Mouse (Mus musculus): ENCODE data around the gene Urb2. TPM values are rescaled to one million over a fixed set of nuclear protein-coding genes. Genes with fewer than 3 reads are reported as not detected.
"Not testable (repeated sequence)": the region's sequence is repeated elsewhere in the genome, so short reads cannot be mapped to it uniquely, and the experiment has no call there.

Urb2 gene
- polyA plus RNA-seq, 1 experiment from 2014 or later = 5.5 TPM

- no peak overlapping the region for H3K27ac ChIP-seq
- no peak for ATAC-seq (ENCODE audit: low FRiP score, low read depth)
- H3K9me3 ChIP-seq = no peaks in the 10 kb centered on the region
- no peaks in the 10 kb centered on the region for H3K4me1 ChIP-seq
- H3K36me3 ChIP-seq = peaks cover 3% of the 10 kb centered on the region; the same call in 1 of the 2 replicates
- no peak overlapping the region for H3K4me3 ChIP-seq
- H3K9ac ChIP-seq = no peak overlapping the region
- no peak overlapping the region for H3K4me2 ChIP-seq (replicated peaks)
- H3K27me3 ChIP-seq (replicated peaks) = no peaks in the 10 kb centered on the region
- 89% methylated on average over 13 of the region's 13 CpGs for WGBS
These were observed 30.8 kb upstream of the Urb2 start for GRCm38 (mm10) chr8:123990277-123991049.

GRCm38 (mm10) chr8:123992587-123992986 is 28.7 kb upstream of the Urb2 start:
- H3K9me3 ChIP-seq = no peaks in the 10 kb centered on the region
- WGBS = 87% methylated on average over 8 of the region's 8 CpGs
- ATAC-seq (ENCODE audit: low FRiP score, low read depth) = no peak
- H3K4me3 ChIP-seq = no peak overlapping the region
- no peak overlapping the region for H3K9ac ChIP-seq
- H3K4me2 ChIP-seq (replicated peaks) = no peak overlapping the region
- H3K36me3 ChIP-seq = peaks cover 15% of the 10 kb centered on the region
- no peaks in the 10 kb centered on the region for H3K4me1 ChIP-seq
- H3K27ac ChIP-seq = no peak overlapping the region
- no peaks in the 10 kb centered on the region for H3K27me3 ChIP-seq (replicated peaks)

GRCm38 (mm10) chr8:123993597-123993996 is 27.7 kb upstream of the Urb2 start:
- H3K27me3 ChIP-seq (replicated peaks) = no peaks in the 10 kb centered on the region
- H3K36me3 ChIP-seq = peaks cover 15% of the 10 kb centered on the region
- no peak overlapping the region for H3K9ac ChIP-seq
- no peaks in the 10 kb centered on the region for H3K4me1 ChIP-seq
- no peak overlapping the region for H3K4me3 ChIP-seq
- no peaks in the 10 kb centered on the region for H3K9me3 ChIP-seq
- no peak overlapping the region for H3K4me2 ChIP-seq (replicated peaks)
- ATAC-seq (ENCODE audit: low FRiP score, low read depth) = no peak
- 93% methylated on average over 5 of the region's 5 CpGs for WGBS
- no peak overlapping the region for H3K27ac ChIP-seq

- H3K4me1 ChIP-seq = no peaks in the 10 kb centered on the region
- peaks cover 15% of the 10 kb centered on the region for H3K36me3 ChIP-seq
- no peak overlapping the region for H3K4me2 ChIP-seq (replicated peaks)
- ATAC-seq (ENCODE audit: low FRiP score, low read depth) = no peak
- H3K9ac ChIP-seq = no peak overlapping the region
- WGBS = 96% methylated on average over 3 of the region's 3 CpGs
- H3K27ac ChIP-seq = no peak overlapping the region
- H3K27me3 ChIP-seq (replicated peaks) = no peaks in the 10 kb centered on the region
- no peaks in the 10 kb centered on the region for H3K9me3 ChIP-seq
- no peak overlapping the region for H3K4me3 ChIP-seq
These were observed 27.3 kb upstream of the Urb2 start for GRCm38 (mm10) chr8:123993997-123994396.

- no peaks in the 10 kb centered on the region for H3K4me1 ChIP-seq
- no peak for ATAC-seq (ENCODE audit: low FRiP score, low read depth)
- no peaks in the 10 kb centered on the region for H3K27me3 ChIP-seq (replicated peaks)
- H3K9ac ChIP-seq = no peak overlapping the region
- no peaks in the 10 kb centered on the region for H3K9me3 ChIP-seq
- no peak overlapping the region for H3K4me2 ChIP-seq (replicated peaks)
- H3K4me3 ChIP-seq = no peak overlapping the region
- 93% methylated on average over 2 of the region's 2 CpGs for WGBS
- H3K36me3 ChIP-seq = peaks cover 54% of the 10 kb centered on the region
- no peak overlapping the region for H3K27ac ChIP-seq
These were observed 21.7 kb upstream of the Urb2 start for GRCm38 (mm10) chr8:123999568-123999967.

- Histone ChIP-seq H3K9ac (no peak overlapping the region), H3K27me3 (replicated peaks) (no peaks in the 10 kb centered on the region), H3K36me3 (peaks cover 72% of the 10 kb centered on the region), H3K9me3 (no peaks in the 10 kb centered on the region), H3K4me3 (no peak overlapping the region), H3K4me1 (no peaks in the 10 kb centered on the region), H3K4me2 (replicated peaks) (no peak overlapping the region), H3K27ac (no peak overlapping the region)
- no peak for ATAC-seq (ENCODE audit: low FRiP score, low read depth)
- WGBS = 97% methylated on average over 10 of the region's 10 CpGs
These were observed 18.7 kb upstream of the Urb2 start for GRCm38 (mm10) chr8:124002546-124003108.

- WGBS = 69% methylated on average over 6 of the region's 6 CpGs
- Histone ChIP-seq H3K4me1 (no peaks in the 10 kb centered on the region), H3K4me2 (replicated peaks) (no peak overlapping the region), H3K36me3 (peaks cover 70% of the 10 kb centered on the region), H3K9me3 (no peaks in the 10 kb centered on the region), H3K27me3 (replicated peaks) (no peaks in the 10 kb centered on the region), H3K27ac (no peak overlapping the region), H3K4me3 (no peak overlapping the region), H3K9ac (no peak overlapping the region)
- no peak for ATAC-seq (ENCODE audit: low FRiP score, low read depth)
These were observed 13.5 kb upstream of the Urb2 start for GRCm38 (mm10) chr8:124007829-124008228.

GRCm38 (mm10) chr8:124011580-124011979 is 9.7 kb upstream of the Urb2 start:
- no peaks in the 10 kb centered on the region for H3K27me3 ChIP-seq (replicated peaks)
- H3K27ac ChIP-seq = no peak overlapping the region
- H3K9me3 ChIP-seq = no peaks in the 10 kb centered on the region
- no peak overlapping the region for H3K4me3 ChIP-seq
- ATAC-seq (ENCODE audit: low FRiP score, low read depth) = no peak
- H3K4me2 ChIP-seq (replicated peaks) = no peak overlapping the region
- H3K9ac ChIP-seq = no peak overlapping the region
- no peaks in the 10 kb centered on the region for H3K4me1 ChIP-seq
- 94% methylated on average over 3 of the region's 3 CpGs for WGBS
- H3K36me3 ChIP-seq = peaks cover 33% of the 10 kb centered on the region

- no peak for ATAC-seq (ENCODE audit: low FRiP score, low read depth)
These were observed 9.2 kb upstream of the Urb2 start for GRCm38 (mm10) chr8:124011989-124012586.

GRCm38 (mm10) chr8:124014299-124014698 is 7.0 kb upstream of the Urb2 start:
- H3K4me2 ChIP-seq (replicated peaks); H3K9ac ChIP-seq; H3K9me3 ChIP-seq; H3K4me1 ChIP-seq; H3K4me3 ChIP-seq; ATAC-seq (ENCODE audit: low FRiP score, low read depth); H3K27me3 ChIP-seq (replicated peaks); H3K36me3 ChIP-seq; H3K27ac ChIP-seq: not testable (repeated sequence)
- WGBS = 93% methylated on average over 7 of the region's 7 CpGs

More at GRCm38 (mm10) chr8:124011989-124012586, 9.2 kb upstream of the Urb2 start:
- Histone ChIP-seq H3K9me3 (no peaks in the 10 kb centered on the region), H3K4me1 (no peaks in the 10 kb centered on the region), H3K4me2 (replicated peaks) (no peak overlapping the region), H3K27me3 (replicated peaks) (no peaks in the 10 kb centered on the region), H3K27ac (no peak overlapping the region), H3K4me3 (no peak overlapping the region), H3K36me3 (peaks cover 27% of the 10 kb centered on the region), H3K9ac (no peak overlapping the region)
- WGBS = 94% methylated on average over 3 of the region's 3 CpGs

- H3K27me3 ChIP-seq (replicated peaks) = no peaks in the 10 kb centered on the region
- no peak overlapping the region for H3K4me2 ChIP-seq (replicated peaks)
- H3K4me1 ChIP-seq = peaks cover 6% of the 10 kb centered on the region
- no peak overlapping the region for H3K9ac ChIP-seq
- ATAC-seq (ENCODE audit: low FRiP score, low read depth) = no peak
- peaks cover 2% of the 10 kb centered on the region; the same call in 1 of the 2 replicates for H3K36me3 ChIP-seq
- H3K9me3 ChIP-seq = no peaks in the 10 kb centered on the region
- H3K27ac ChIP-seq = no peak overlapping the region
- WGBS = 91% methylated on average over 3 of the region's 3 CpGs
- no peak overlapping the region for H3K4me3 ChIP-seq
These were observed 6.6 kb upstream of the Urb2 start for GRCm38 (mm10) chr8:124014751-124015150.

- Histone ChIP-seq H3K4me2 (replicated peaks) (peak overlapping the region; percentile 83), H3K9me3 (no peaks in the 10 kb centered on the region), H3K4me3 (0 out of 2 replicates have a peak overlapping the region, but pooled peaks have one; percentile 77), H3K27ac (no peak overlapping the region), H3K27me3 (replicated peaks) (no peaks in the 10 kb centered on the region), H3K9ac (0 out of 2 replicates have a peak overlapping the region, but pooled peaks have one; percentile 21), H3K36me3 (peaks cover 7% of the 10 kb centered on the region; the same call in 1 of the 2 replicates), H3K4me1 (peaks cover 21% of the 10 kb centered on the region)
- WGBS = 40% methylated on average over 13 of the region's 13 CpGs
- ATAC-seq (ENCODE audit: low FRiP score, low read depth) = no peak
These were observed 1.5 kb upstream of the Urb2 start for GRCm38 (mm10) chr8:124019782-124020181.
